Mouse (Mus musculus) adrenal gland, postnatal 10 days (tissue): ENCODE measurements around the gene Gemin2. TPM values are rescaled to one million over a fixed set of nuclear protein-coding genes. Genes with fewer than 3 reads are reported as not detected.
"Not testable (repeated sequence)": the region's sequence is repeated elsewhere in the genome, so short reads cannot be mapped to it uniquely, and the experiment has no call there.

Source experiments
- DNase-seq: peaks from one replicate; pipeline ENCODE4 v3.0.0; 2021; ENCODE audit warnings: mixed read lengths
- total RNA-seq, 2 experiments: library from RNA; stranded (reverse); gene quantifications; 2 replicates each; pipeline ENCODE4 v1.2.3; 2021

Gene Gemin2
- total RNA-seq, 2 experiments from 2014 or later, result 11.1 to 13.5 TPM

DNA sequence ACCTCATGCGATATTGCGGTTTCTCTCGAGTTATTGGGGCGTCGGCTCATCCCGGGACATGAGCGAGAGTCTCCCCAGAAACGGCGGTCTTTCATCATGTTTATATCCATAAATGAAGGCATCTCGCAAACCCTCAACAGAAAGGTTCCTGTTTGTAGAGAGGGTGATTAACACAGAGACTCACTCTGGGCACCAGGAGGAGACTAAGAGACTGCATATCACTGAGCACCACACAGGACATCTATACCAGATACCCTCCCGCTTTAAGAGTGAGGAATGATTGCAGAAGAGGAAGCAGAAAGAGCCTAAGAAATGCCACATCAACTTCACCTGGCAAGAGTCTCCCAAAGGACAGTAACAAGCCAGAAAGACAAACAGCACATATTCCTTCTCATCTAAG lies 43.0 kb downstream of the Gemin2 start:
- DNase-seq, result no peak

DNA sequence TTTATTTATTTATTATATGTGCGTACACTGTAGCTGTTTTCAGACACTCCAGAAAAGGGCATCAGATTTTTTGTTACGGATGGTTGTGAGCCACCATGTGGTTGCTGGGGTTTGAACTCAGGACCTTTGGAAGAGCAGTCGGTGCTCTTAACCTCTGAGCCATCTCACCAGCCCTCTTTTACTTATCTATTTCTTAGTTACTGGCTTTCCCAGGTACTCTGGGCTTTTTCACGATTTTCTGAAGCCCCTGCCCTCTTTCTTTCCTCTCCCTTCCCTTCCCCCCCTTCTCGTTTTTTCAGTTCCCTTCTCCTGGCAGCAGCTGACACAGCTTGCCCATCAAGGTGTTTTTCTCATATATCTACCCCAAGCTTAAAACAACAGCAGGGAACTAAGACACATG lies 45.0 kb downstream of the Gemin2 start:
- not testable (repeated sequence) for DNase-seq

DNA sequence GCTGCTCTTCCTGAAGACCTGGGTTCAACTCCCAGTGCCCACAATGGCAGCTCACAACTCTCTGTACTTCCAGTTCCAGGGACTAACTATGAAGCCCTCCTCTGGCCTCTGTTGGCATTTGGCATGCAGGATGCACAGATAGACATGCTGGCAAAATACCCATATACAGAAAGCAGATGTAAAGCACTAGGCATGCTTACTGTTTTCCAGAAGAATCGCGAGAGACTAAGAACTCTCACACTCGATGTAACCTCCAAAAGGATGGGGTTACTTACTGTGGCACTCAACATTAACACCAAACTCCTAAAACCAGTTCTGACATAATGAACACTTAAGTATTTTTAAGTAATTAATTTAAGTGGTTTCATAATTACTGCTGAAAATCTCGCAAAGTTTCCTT lies 47.1 kb downstream of the Gemin2 start:
- no peak for DNase-seq

DNA sequence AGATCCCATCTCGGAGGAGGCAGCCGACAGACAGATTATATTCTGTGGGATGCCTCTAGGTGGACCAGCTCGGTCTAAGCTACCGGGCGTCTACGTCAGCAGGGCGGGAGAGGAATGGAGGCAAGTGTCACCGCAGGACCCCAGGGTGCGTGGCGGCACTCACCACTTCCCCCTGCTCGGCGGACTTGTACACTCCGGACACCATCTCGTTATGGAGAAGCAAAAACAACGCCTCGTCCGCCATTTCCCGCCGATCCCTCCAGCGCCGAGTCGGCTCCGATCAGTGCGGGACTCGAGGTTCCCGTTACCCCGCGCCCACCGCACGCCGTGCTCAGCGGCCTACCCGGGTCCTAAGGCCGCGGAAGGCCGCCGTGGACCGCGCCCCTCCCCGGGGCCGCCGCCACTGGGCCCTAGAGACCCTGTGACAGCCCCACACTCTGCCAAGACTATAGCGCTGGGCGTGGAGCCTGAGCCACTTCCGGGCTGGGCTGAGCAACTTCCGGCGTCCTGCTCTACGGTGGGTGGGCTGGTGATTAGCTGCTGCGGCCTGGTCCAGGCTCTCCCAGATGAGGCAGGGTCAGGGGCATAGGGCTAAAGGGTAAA lies 47.9 kb downstream of the Gemin2 start, which contains the start of gene Trappc6b:
Gene Trappc6b (minus strand): TSS at position 480 of the 603 bp plus-strand sequence.
- peak; percentile 86 for DNase-seq

DNA sequence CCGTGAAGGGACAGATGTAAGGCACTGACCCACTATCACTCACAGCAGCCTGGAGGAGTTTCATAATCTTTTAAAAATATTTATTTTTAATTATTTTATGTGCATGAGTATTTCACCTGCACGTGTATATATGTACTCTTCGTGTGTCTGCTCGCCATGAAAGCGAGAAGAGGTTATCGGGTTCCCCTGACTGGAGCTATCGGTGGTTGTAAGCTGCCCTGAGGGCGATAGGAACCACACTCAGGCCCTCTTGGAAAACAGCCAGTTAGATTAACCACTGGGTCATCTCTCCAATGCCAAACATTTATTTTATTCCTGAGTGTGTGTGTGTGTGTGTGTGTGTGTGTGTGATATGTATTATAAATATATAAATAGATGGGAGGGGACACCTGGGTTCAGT lies 51.6 kb downstream of the Gemin2 start:
- no peak for DNase-seq

DNA sequence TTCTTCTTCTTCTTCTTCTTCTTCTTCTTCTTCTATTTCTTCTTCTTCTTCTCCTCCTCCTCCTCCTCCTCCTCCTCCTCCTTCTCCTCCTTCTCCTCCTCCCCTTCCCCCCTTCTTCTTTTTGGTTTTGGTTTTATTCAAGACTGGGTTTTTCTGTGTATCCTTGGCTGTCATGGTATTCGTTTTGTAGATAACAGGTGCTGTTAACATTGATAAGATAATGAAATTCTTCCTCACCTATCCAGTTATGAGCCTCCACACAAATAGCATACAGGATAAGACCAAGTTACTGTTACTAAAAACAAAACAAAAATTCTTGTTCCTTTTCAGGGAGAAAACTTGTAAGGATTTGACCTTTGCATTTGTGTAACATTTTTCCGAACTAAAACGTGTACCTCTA lies 52.6 kb downstream of the Gemin2 start:
- no peak for DNase-seq

DNA sequence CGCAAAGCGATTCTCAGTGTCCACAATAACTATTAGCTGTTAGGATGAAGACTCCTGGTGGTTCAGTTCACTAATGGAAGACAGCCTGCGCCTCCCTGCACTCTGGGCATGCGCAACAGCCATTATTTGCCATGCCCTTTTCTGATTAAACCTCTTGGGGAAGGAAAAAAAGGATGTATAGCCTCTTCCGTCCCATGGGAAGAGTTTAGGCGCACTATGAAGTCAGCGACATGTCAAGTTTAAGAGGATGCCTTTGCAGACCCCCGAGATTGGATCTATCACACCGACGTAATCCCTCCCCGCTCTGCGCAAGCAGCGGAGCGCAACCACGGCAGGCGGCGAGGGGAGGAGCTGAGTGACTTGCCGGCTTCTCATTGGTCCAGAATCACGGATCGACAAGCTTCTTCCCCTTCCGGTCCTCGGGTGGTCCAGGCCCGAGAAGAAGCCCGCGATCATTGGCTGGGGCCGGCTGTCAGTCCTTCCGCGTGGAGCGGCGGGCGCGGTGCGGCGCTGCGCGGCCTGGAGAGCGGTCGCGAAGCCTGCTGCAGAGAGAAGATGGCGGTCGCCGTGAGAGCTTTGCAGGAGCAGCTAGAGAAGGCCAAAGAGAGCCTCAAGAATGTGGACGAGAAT lies 53.4 kb downstream of the Gemin2 start, which contains the start of gene Pnn:
Gene Pnn (plus strand): TSS at position 437 of the 630 bp plus-strand sequence.
- DNase-seq, result peak; percentile 97

DNA sequence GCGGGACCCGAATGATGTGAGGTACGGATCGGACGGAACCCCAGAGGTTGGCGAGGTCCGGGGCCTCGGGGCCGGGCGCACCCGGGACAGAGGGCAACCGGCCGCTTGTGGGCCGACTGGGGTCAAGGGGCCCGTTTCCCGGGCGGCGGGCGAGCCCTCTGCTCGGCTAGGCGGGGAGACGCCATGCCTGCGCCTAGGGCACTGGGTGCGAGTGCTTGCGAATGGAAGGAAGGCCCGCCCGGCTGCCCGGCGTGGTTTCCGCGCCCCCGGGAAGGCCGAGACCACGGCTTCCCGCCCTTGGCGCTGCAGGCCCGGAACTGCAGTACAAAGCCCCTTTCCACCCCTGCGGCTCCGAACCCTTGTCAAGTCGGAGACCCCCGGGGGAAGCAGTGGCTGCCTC lies 53.9 kb downstream of the Gemin2 start:
- no peak for DNase-seq

DNA sequence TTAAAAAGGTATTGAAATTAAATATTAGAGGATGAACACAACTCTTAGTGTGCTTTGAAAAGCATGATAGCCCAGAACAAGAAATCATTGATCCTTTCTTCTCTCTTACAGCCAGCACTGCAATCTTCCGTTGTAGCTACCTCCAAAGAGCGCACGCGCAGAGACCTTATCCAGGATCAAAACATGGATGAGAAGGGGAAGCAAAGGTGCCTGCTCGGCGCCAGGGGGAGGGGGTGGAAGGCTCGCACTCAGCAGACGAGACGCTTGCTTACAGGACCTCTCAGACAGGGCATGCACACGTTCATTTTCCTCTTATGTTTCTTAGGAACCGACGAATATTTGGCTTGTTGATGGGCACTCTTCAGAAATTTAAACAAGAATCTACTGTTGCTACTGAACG lies 55.6 kb downstream of the Gemin2 start:
- no peak for DNase-seq

DNA sequence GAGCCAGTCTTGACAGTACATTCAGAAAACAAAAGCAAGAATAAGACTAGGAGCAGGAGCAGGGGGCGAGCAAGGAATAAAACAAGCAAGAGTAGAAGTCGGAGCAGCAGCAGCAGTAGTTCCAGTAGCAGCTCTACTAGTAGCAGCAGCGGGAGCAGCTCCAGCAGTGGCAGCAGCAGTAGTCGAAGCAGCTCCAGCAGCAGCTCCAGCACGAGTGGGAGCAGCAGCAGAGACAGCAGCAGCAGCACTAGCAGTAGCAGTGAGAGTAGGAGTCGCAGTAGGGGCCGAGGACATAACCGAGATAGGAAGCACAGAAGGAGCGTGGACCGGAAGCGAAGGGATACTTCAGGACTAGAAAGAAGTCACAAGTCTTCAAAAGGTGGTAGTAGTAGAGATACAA lies 59.1 kb downstream of the Gemin2 start:
- no peak for DNase-seq

DNA sequence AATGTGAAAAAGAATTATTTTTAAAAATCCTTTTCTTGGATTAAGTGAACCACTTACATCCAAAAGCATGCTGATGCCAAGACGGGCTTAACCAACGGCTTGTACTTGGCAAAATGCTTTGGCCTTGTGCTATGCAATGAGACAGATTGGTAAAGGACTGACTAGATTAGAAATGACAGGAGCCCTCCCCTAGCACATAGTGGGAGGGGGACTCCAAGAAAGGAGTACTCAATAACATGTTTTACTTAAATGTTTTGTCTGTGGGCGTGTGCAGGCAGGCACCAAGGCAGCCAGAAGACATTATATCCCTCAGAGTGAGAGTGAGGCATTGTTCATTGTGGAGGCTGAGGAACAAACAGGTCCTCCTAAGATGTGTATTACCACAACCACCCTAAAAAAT lies 60.9 kb downstream of the Gemin2 start:
- no peak for DNase-seq

DNA sequence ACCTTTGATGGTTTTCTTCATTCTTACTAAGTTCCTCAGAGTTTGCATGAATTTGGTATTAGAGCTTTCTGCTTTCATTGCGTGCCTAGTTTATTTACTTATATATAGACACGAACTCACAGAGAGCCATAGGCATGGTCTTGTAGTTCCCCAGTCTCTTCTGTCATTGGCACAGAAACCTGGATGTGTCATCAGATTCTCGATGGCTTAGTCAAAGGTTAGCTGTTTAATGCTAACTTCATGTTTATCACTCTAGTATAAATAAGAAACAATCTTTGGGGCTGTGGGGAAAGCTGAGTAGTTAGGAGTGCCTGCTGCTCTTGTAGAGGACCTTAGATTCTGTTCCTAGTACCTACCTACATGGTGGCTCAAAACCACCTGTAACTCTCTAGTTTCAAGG lies 63.8 kb downstream of the Gemin2 start:
- DNase-seq, result no peak

DNA sequence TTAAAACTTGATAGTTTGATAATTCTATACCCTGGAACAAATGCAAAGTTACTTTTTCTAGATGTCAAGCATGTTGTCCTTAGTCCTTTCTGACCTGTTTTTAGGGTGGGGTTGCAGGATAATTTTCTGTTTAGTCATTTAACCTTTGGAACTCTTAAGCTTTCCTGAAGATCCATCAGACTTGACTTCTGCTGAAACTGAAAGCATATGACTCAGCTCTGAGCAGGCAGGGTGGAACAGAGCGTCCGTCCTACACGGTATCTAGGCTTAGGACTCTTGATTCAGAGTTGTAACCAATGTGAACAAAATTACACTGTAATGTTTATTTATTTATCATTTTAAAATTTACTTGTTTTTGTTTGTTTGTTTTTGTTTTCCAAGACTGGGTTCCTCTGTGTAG lies 64.7 kb downstream of the Gemin2 start:
- DNase-seq, result no peak

Other genes starting within 250 kb of the Gemin2 start
- 10 to 100 TPM; 45.3 to 45.6 TPM for gene Sec23a, start 1.4 kb upstream of the Gemin2 start, total RNA-seq
- 10 to 100 TPM; 83.3 to 85.0 TPM for gene Trappc6b, start 48.1 kb downstream of the Gemin2 start, total RNA-seq
- 10 to 100 TPM; 33.8 to 50.0 TPM for gene Pnn, start 53.5 kb downstream of the Gemin2 start, total RNA-seq
- 10 to 100 TPM; 86.8 to 88.6 TPM for gene Mia2, start 82.4 kb downstream of the Gemin2 start, total RNA-seq
- 10 to 100 TPM; 21.1 to 22.0 TPM for gene Fbxo33, start 206.3 kb downstream of the Gemin2 start, total RNA-seq